Comparison of ENCODE assay signal across 19 mouse cellular contexts in genomic region chr6:117159710-117160690, GRCm38 (mm10). TPM values are rescaled to one million over a fixed set of nuclear protein-coding genes. Genes with fewer than 3 reads are reported as not detected.
DNase-seq lines count a peak whose midpoint lies in the region; ATAC-seq and TF ChIP-seq lines count a peak whose summit lies in the region.
"Had no signal": no experiment of that assay in that cellular context is flagged by ENCODE, and none has a peak within 500 bp of the region (broad histone marks: within the 10 kb centered on the region; RNA-seq: fewer than 3 reads in every experiment).

No protein-coding gene starts in this region.

- H3K36me3 ChIP-seq in lung, embryonic 14.5 days (ENCODE audit: insufficient read depth): no peaks in the 10 kb centered on the region
- no peaks in the 10 kb centered on the region for H3K36me3 ChIP-seq in intestine, embryonic 16.5 days (ENCODE audit: control insufficient read depth, insufficient read depth, low read length)
- no peaks in the 10 kb centered on the region for H3K36me3 ChIP-seq in stomach, embryonic 16.5 days (ENCODE audit: control insufficient read depth, insufficient read depth, low read length)
- H3K36me3 ChIP-seq: embryonic facial prominence, embryonic 12.5 days; forebrain, embryonic 10.5 days; heart, embryonic 15.5 days; liver, embryonic 15.5 days; midbrain, embryonic 15.5 days had no signal

- peaks cover 13% of the 10 kb centered on the region; the same call in 1 of the 2 replicates for H3K4me1 ChIP-seq in lung, embryonic 14.5 days (ENCODE audit: insufficient read depth)
- H3K4me1 ChIP-seq in intestine, embryonic 16.5 days (ENCODE audit: control insufficient read depth, insufficient read depth, low read length): peaks cover 4% of the 10 kb centered on the region; the same call in 1 of the 2 replicates
- peaks cover 10% of the 10 kb centered on the region; the same call in 1 of the 2 replicates for H3K4me1 ChIP-seq in stomach, embryonic 16.5 days (ENCODE audit: control insufficient read depth, insufficient read depth, low read length)
- H3K4me1 ChIP-seq: embryonic facial prominence, embryonic 12.5 days; forebrain, embryonic 10.5 days; heart, embryonic 15.5 days; liver, embryonic 15.5 days; midbrain, embryonic 15.5 days had no signal

- DNase-seq in lung, embryonic 14.5 days: peak; percentile 66
- DNase-seq in lung, postnatal 25 days (ENCODE audit: low spot score): no peak
- peak; percentile 48 for DNase-seq in kidney, postnatal 10 days
- no peak for DNase-seq in layer of hippocampus, adult 9-11 months
- no peak for DNase-seq in heart, adult 18-20 months
- DNase-seq: adrenal gland, postnatal 10 days; cerebellum, adult 9-10 months; gastrocnemius, postnatal 25 days; right cerebral cortex, postnatal 14 days; thymus, adult 18-20 months had no signal

- ATAC-seq in lung, embryonic 14.5 days (ENCODE audit: insufficient read depth): peak; percentile 65
- peak; percentile 40; the same call in 1 of the 2 replicates for ATAC-seq in intestine, embryonic 16.5 days
- ATAC-seq in stomach, embryonic 16.5 days (ENCODE audit: insufficient read depth, low FRiP score): no peak
- ATAC-seq: CD4-positive, CD25-positive, alpha-beta regulatory T cell, adult 4 months; midbrain, embryonic 15.5 days had no signal

- no peaks in the 10 kb centered on the region for H3K27me3 ChIP-seq in lung, embryonic 14.5 days (ENCODE audit: insufficient read depth, low read length)
- no peaks in the 10 kb centered on the region for H3K27me3 ChIP-seq in intestine, embryonic 16.5 days (replicated peaks; ENCODE audit: control insufficient read depth, insufficient read depth, low read length)
- H3K27me3 ChIP-seq in stomach, embryonic 16.5 days (ENCODE audit: control insufficient read depth, insufficient read depth, low read length): no peaks in the 10 kb centered on the region
- H3K27me3 ChIP-seq: embryonic facial prominence, embryonic 12.5 days; liver, embryonic 15.5 days; midbrain, embryonic 15.5 days had no signal

- no peaks in the 10 kb centered on the region for H3K9me3 ChIP-seq in lung, embryonic 14.5 days (ENCODE audit: low read depth, low read length)
- H3K9me3 ChIP-seq in intestine, embryonic 16.5 days (ENCODE audit: control insufficient read depth, low read length): no peaks in the 10 kb centered on the region
- H3K9me3 ChIP-seq in stomach, embryonic 16.5 days (replicated peaks; ENCODE audit: control insufficient read depth, low read length): no peaks in the 10 kb centered on the region
- H3K9me3 ChIP-seq: embryonic facial prominence, embryonic 12.5 days; forebrain, embryonic 10.5 days; heart, embryonic 15.5 days; liver, embryonic 15.5 days; midbrain, embryonic 15.5 days had no signal

- 23% methylated on average over 16 of the region's 16 CpGs for WGBS in lung, embryonic 14.5 days
- 29% methylated on average over 16 of the region's 16 CpGs for WGBS in intestine, embryonic 16.5 days
- 30% methylated on average over 16 of the region's 16 CpGs for WGBS in stomach, embryonic 16.5 days

- no peak overlapping the region for H3K4me3 ChIP-seq in lung, embryonic 14.5 days (ENCODE audit: low read depth, low read length)
- H3K4me3 ChIP-seq in intestine, embryonic 16.5 days (ENCODE audit: low read length): no peak overlapping the region
- no peak overlapping the region for H3K4me3 ChIP-seq in stomach, embryonic 16.5 days (replicated peaks; ENCODE audit: low read length)
- H3K4me3 ChIP-seq: embryonic facial prominence, embryonic 12.5 days; forebrain, embryonic 10.5 days; heart, embryonic 15.5 days; liver, embryonic 15.5 days; midbrain, embryonic 15.5 days had no signal

- TF ChIP-seq CTCF in lung, embryonic 14.5 days (IDR thresholded peaks at IDR 0.05; ENCODE audit: low read depth): no peak

- no peak overlapping the region for H3K4me2 ChIP-seq in lung, embryonic 14.5 days
- H3K4me2 ChIP-seq in intestine, embryonic 16.5 days (ENCODE audit: low read depth, low read length): no peak overlapping the region
- H3K4me2 ChIP-seq in stomach, embryonic 16.5 days (ENCODE audit: low read depth, low read length): no peak overlapping the region
- H3K4me2 ChIP-seq: embryonic facial prominence, embryonic 12.5 days; heart, embryonic 15.5 days; liver, embryonic 15.5 days; midbrain, embryonic 15.5 days had no signal

- no peak overlapping the region for H3K9ac ChIP-seq in lung, embryonic 14.5 days
- H3K9ac ChIP-seq in intestine, embryonic 16.5 days (ENCODE audit: low read depth, low read length): no peak overlapping the region
- no peak overlapping the region for H3K9ac ChIP-seq in stomach, embryonic 16.5 days (ENCODE audit: low read length)
- H3K9ac ChIP-seq: embryonic facial prominence, embryonic 12.5 days; heart, embryonic 15.5 days; liver, embryonic 15.5 days; midbrain, embryonic 15.5 days had no signal

- H3K27ac ChIP-seq in lung, embryonic 14.5 days (ENCODE audit: low read depth): no peak overlapping the region
- H3K27ac ChIP-seq in intestine, embryonic 16.5 days (ENCODE audit: low read length): peak overlapping the region; percentile 29; the same call in 1 of the 2 replicates
- peak overlapping the region; percentile 59 for H3K27ac ChIP-seq in stomach, embryonic 16.5 days (ENCODE audit: low read length)
- H3K27ac ChIP-seq: embryonic facial prominence, embryonic 12.5 days; forebrain, embryonic 10.5 days; heart, embryonic 15.5 days; liver, embryonic 15.5 days; midbrain, embryonic 15.5 days had no signal

RNA-seq across cellular contexts. Expression of gene Cxcl12, which starts 8.3 kb away (rescaled TPM):
- 87.4 and 91.0 TPM in 2 replicates for polyA plus RNA-seq in lung, embryonic 14.5 days (2014; fragmentation: Nextera tagmentation; extraction: Ambion mirVana)
- 116 and 120 TPM in 2 replicates for polyA plus RNA-seq in intestine, embryonic 16.5 days (2015; fragmentation: Nextera tagmentation; extraction: Ambion mirVana)
- polyA plus RNA-seq in stomach, embryonic 16.5 days (2015; fragmentation: Nextera tagmentation; extraction: Ambion mirVana): 168 and 180 TPM in 2 replicates
- 10 to 100 TPM; 90.2 to 91.3 TPM for total RNA-seq in heart, adult 18-20 months (2021)
- total RNA-seq: MEL had no signal
- polyA plus RNA-seq: CD4-positive, CD25-positive, alpha-beta regulatory T cell, adult 4 months had no signal

Comparison
In these comparisons a context has a peak if more than half of its experiments do, and no peak if none do; other contexts are left out.
1. DNase-seq: peak in lung, embryonic 14.5 days (single experiment) and kidney, postnatal 10 days (single experiment); none in lung, postnatal 25 days (single experiment), layer of hippocampus, adult 9-11 months (single experiment) and heart, adult 18-20 months (0 of 2).